21 mouse cellular contexts compared by ENCODE assay signal in the genomic region with DNA sequence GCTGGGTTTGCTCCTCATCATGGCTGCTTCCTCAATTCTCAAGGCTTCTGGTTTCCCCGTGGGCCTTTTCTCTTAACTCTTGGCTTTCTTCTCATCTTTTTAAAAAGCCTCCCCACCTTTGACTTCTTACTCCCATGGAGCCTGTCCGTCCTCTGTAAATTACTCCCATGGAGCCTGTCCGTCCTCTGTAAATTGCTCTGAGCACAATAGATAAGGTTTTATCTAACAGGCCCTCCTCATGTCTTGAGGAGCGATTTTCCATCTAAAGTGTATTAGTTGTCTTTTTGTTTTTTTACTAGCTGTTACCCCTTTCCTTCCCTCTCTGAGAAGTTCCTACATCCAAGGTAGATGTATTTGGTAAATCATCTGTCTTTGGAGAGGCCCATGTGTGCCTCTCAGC.
A peak's percentile ranks its signal among the peaks of the same experiment; 100 is the strongest.
DNase-seq lines count a peak whose midpoint lies in the region; ATAC-seq and TF ChIP-seq lines count a peak whose summit lies in the region.
"Had no signal": no experiment of that assay in that cellular context is flagged by ENCODE, and none has a peak within 500 bp of the region (broad histone marks: within the 10 kb centered on the region; RNA-seq: fewer than 3 reads in every experiment).

No protein-coding gene starts in this region.

- no peak overlapping the region for H3K9ac ChIP-seq in liver, embryonic 13.5 days
- no peak overlapping the region for H3K9ac ChIP-seq in liver, postnatal 0 days (replicated peaks)
- no peak overlapping the region for H3K9ac ChIP-seq in midbrain, embryonic 16.5 days (ENCODE audit: low read depth, low read length)
- H3K9ac ChIP-seq: embryonic facial prominence, embryonic 12.5 days; forebrain, embryonic 13.5 days; forebrain, embryonic 15.5 days; forebrain, postnatal 0 days had no signal

- H3K4me3 ChIP-seq in liver, embryonic 13.5 days (replicated peaks) = no peak overlapping the region
- H3K4me3 ChIP-seq in liver, postnatal 0 days (ENCODE audit: low read depth, low read length) = no peak overlapping the region
- H3K4me3 ChIP-seq in midbrain, embryonic 10.5 days = no peak overlapping the region
- no peak overlapping the region for H3K4me3 ChIP-seq in midbrain, embryonic 16.5 days (ENCODE audit: low read depth, low read length)
- H3K4me3 ChIP-seq: embryonic facial prominence, embryonic 10.5 days; embryonic facial prominence, embryonic 12.5 days; forebrain, embryonic 13.5 days; forebrain, embryonic 15.5 days had no signal

- TF ChIP-seq CTCF in liver, postnatal 0 days (IDR thresholded peaks at IDR 0.05; ENCODE audit: low read depth) = no peak

- H3K27ac ChIP-seq in liver, embryonic 13.5 days = 0 out of 2 replicates have a peak overlapping the region, but pooled peaks have one; percentile 15
- no peak overlapping the region for H3K27ac ChIP-seq in liver, postnatal 0 days (ENCODE audit: low read depth)
- H3K27ac ChIP-seq in midbrain, embryonic 10.5 days (replicated peaks) = peak overlapping the region; percentile 33; the same call in 1 of the 2 replicates
- no peak overlapping the region for H3K27ac ChIP-seq in midbrain, embryonic 16.5 days (ENCODE audit: low read length)
- H3K27ac ChIP-seq: embryonic facial prominence, embryonic 10.5 days; embryonic facial prominence, embryonic 12.5 days; forebrain, embryonic 13.5 days; forebrain, embryonic 15.5 days had no signal

- no peaks in the 10 kb centered on the region for H3K36me3 ChIP-seq in liver, embryonic 13.5 days
- no peaks in the 10 kb centered on the region for H3K36me3 ChIP-seq in liver, postnatal 0 days (replicated peaks; ENCODE audit: insufficient read depth, low read length)
- H3K36me3 ChIP-seq in midbrain, embryonic 10.5 days = no peaks in the 10 kb centered on the region
- no peaks in the 10 kb centered on the region for H3K36me3 ChIP-seq in midbrain, embryonic 16.5 days (ENCODE audit: control insufficient read depth, insufficient read depth, low read length)
- H3K36me3 ChIP-seq: embryonic facial prominence, embryonic 10.5 days; embryonic facial prominence, embryonic 12.5 days; forebrain, embryonic 15.5 days had no signal

- DNase-seq in liver, embryonic 13.5 days = no peak
- no peak for DNase-seq in liver, postnatal 0 days
- no peak for DNase-seq in midbrain, embryonic 10.5 days (ENCODE audit: low spot score)
- DNase-seq in c-Kit-positive CD71-positive TER-119-positive erythroid progenitor cells, embryonic 14.5 days (ENCODE audit: low spot score) = peak; percentile 25
- no peak for DNase-seq in cerebellum, adult 11 months
- DNase-seq: adrenal gland, adult 8-10 months; adrenal gland, postnatal 14 days; adrenal gland, postnatal 36 days; cerebellum, adult 11-12 months; cerebellum, adult 2 months; cerebellum, adult 9-10 months; cerebellum, postnatal 10 days; cerebellum, postnatal 25 days; forebrain, postnatal 0 days had no signal

- ATAC-seq in liver, embryonic 13.5 days (ENCODE audit: low read depth) = peak; percentile 76; the same call in 1 of the 2 replicates
- ATAC-seq in liver, postnatal 0 days = no peak
- ATAC-seq in midbrain, embryonic 16.5 days = no peak
- ATAC-seq: activated CD4-positive, CD25-positive, alpha-beta regulatory T cell, adult 4 months; forebrain, embryonic 13.5 days; forebrain, embryonic 15.5 days; forebrain, postnatal 0 days; Patski had no signal

- no peaks in the 10 kb centered on the region for H3K9me3 ChIP-seq in liver, embryonic 13.5 days (replicated peaks)
- no peaks in the 10 kb centered on the region for H3K9me3 ChIP-seq in liver, postnatal 0 days (ENCODE audit: low read length)
- no peaks in the 10 kb centered on the region for H3K9me3 ChIP-seq in midbrain, embryonic 10.5 days (replicated peaks)
- no peaks in the 10 kb centered on the region for H3K9me3 ChIP-seq in midbrain, embryonic 16.5 days (replicated peaks; ENCODE audit: control insufficient read depth, low read length, poor library complexity, severe bottlenecking)
- H3K9me3 ChIP-seq: embryonic facial prominence, embryonic 10.5 days; embryonic facial prominence, embryonic 12.5 days; forebrain, embryonic 13.5 days; forebrain, embryonic 15.5 days had no signal

- TF ChIP-seq EP300 in liver, postnatal 0 days (IDR thresholded peaks at IDR 0.05; ENCODE audit: low read depth) = no peak

- WGBS in liver, embryonic 13.5 days (ENCODE audit: insufficient replicate concordance) = 19% methylated on average over 4 of the region's 4 CpGs
- 42% methylated on average over 4 of the region's 4 CpGs for WGBS in liver, postnatal 0 days (ENCODE audit: insufficient replicate concordance)
- WGBS in midbrain, embryonic 10.5 days = 90% methylated on average over 4 of the region's 4 CpGs
- WGBS in midbrain, embryonic 16.5 days = 79% methylated on average over 4 of the region's 4 CpGs

- H3K4me1 ChIP-seq in liver, embryonic 13.5 days (replicated peaks) = peaks cover 16% of the 10 kb centered on the region
- no peaks in the 10 kb centered on the region for H3K4me1 ChIP-seq in liver, postnatal 0 days (ENCODE audit: insufficient read depth)
- peaks cover 9% of the 10 kb centered on the region for H3K4me1 ChIP-seq in midbrain, embryonic 10.5 days
- 0 out of 2 replicates have a peak, but pooled peaks cover 3% of the 10 kb centered on the region for H3K4me1 ChIP-seq in midbrain, embryonic 16.5 days (ENCODE audit: control insufficient read depth, insufficient read depth, low read length)
- H3K4me1 ChIP-seq: embryonic facial prominence, embryonic 12.5 days; forebrain, embryonic 15.5 days had no signal

- peaks cover 9% of the 10 kb centered on the region; the same call in 1 of the 2 replicates for H3K27me3 ChIP-seq in liver, embryonic 13.5 days
- 0 out of 2 replicates have a peak, but pooled peaks cover 3% of the 10 kb centered on the region for H3K27me3 ChIP-seq in liver, postnatal 0 days (ENCODE audit: insufficient read depth, low read length)
- H3K27me3 ChIP-seq in midbrain, embryonic 10.5 days (ENCODE audit: low read depth, poor library complexity, severe bottlenecking) = peaks cover 11% of the 10 kb centered on the region; the same call in 1 of the 2 replicates
- no peaks in the 10 kb centered on the region for H3K27me3 ChIP-seq in midbrain, embryonic 16.5 days (ENCODE audit: control insufficient read depth, insufficient read depth, low read depth, low read length)
- H3K27me3 ChIP-seq: embryonic facial prominence, embryonic 12.5 days had no signal

- H3K4me2 ChIP-seq in liver, embryonic 13.5 days = no peak overlapping the region
- no peak overlapping the region for H3K4me2 ChIP-seq in liver, postnatal 0 days (ENCODE audit: low read depth, low read length)
- no peak overlapping the region for H3K4me2 ChIP-seq in midbrain, embryonic 16.5 days (ENCODE audit: low read length)
- H3K4me2 ChIP-seq: embryonic facial prominence, embryonic 12.5 days; forebrain, embryonic 13.5 days; forebrain, embryonic 15.5 days had no signal

Comparison
In these comparisons a context has a peak if more than half of its experiments do, and no peak if none do; other contexts are left out.
1. H3K27ac ChIP-seq: peak in liver, embryonic 13.5 days (single experiment) and midbrain, embryonic 10.5 days (single experiment); none in liver, postnatal 0 days (single experiment) and midbrain, embryonic 16.5 days (single experiment).